Mouse (Mus musculus) gastrocnemius, adult 2 months (tissue): ENCODE measurements around the gene Ldah. TPM values are rescaled to one million over a fixed set of nuclear protein-coding genes. Genes with fewer than 3 reads are reported as not detected.
"Not testable (repeated sequence)": the region's sequence is repeated elsewhere in the genome, so short reads cannot be mapped to it uniquely, and the experiment has no call there.

Source experiments
- DNase-seq: peaks from one replicate; pipeline ENCODE4 v3.0.0; 2022
- H3K27ac ChIP-seq: fragments of 200-600 bp; 2 replicates; pipeline ENCODE4 v1.8.1; 2022; ENCODE audit warnings: mild to moderate bottlenecking
- H3K4me3 ChIP-seq: fragments of 200-600 bp; 2 replicates; pipeline ENCODE4 v1.8.1; 2022; ENCODE audit warnings: mild to moderate bottlenecking, moderate library complexity
- CTCF ChIP-seq: fragments of 200-600 bp; IDR thresholded peaks from 2 replicates; pipeline ENCODE4 v1.8.1; 2022; ENCODE audit warnings: antibody characterized with exemption, mild to moderate bottlenecking, moderate library complexity
- intact Hi-C: fragments of 180-260 bp; cut with DNase I; formaldehyde crosslinking; loops from one replicate; pipeline ENCODE4 v1.15.1; 2025
- long read RNA-seq, 2 experiments: library from polyadenylated mRNA; stranded (forward); transcript quantifications; one replicate each; pipeline ENCODE4 v2.0.0; 2021
- total RNA-seq, 2 experiments: library from RNA; stranded (reverse); gene quantifications; 2 replicates each; pipeline ENCODE4 v1.2.3; 2021

The Ldah gene
- total RNA-seq, result 10 to 100 TPM; 11.2 to 13.0 TPM
- long read RNA-seq, experiment 1, partial matches to known transcripts, result 0 of 15 reads
- long read RNA-seq, experiment 1, other reads (novel, unspliced or antisense), result 11 of 15 reads
- long read RNA-seq, experiment 2, partial matches to known transcripts, result 1 of 9 reads
- long read RNA-seq, experiment 2, other reads (novel, unspliced or antisense), result 7 of 9 reads

DNA sequence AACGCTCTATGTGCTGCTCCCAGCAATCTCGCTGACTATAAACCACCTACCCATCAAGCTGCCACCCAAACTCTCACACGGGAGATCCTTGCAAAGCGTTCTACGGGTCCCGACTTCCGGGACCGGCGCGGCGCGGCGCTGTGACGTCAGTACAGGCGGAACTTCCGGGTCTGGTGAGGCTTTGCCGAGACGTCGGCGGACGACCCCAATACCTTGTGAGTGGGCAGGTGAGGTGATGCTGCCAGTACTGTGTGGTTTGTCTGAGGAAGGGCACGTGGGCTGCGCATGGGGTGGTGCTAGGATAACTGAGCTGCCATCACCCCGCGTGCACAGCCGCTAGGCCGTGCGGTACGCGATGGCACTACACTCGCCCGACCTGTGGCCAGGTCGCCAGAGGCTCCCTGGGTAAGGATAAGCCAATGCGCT is at the start of gene Ldah:
Gene Ldah (plus strand): TSS at position 130 of the 426 bp plus-strand sequence.
- peak; percentile 72 for TF ChIP-seq CTCF
- peak; percentile 92 for DNase-seq
- H3K4me3 ChIP-seq, result peak within 1 kb of the TSS; percentile 79
- intact Hi-C loops, result no loop called here
- H3K27ac ChIP-seq, result peak within 1 kb of the TSS; percentile 89

DNA sequence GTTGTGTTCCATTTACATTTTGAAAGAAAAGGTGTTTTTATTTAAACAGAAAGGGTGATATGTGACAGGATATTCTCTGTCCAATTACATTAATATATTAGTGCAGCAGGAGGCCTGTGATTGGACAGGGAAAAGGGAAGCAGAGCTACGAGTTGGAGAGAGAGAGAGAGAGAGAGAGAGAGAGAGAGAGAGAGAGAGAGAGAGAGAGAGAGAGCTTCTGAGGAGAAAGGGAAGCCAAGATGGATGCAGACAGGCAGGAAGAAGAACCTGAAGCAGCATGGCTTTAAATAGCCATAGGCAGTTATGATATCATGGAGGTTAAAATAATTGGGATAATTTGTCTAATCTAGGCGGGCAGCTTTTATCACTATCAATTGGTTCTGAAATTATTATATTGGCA is 40.2 kb upstream of the Ldah start:
- intact Hi-C loops, result no loop called here
- DNase-seq, result no peak
- Histone ChIP-seq H3K27ac (no peak overlapping the region), H3K4me3 (no peak overlapping the region)
- no peak for TF ChIP-seq CTCF

DNA sequence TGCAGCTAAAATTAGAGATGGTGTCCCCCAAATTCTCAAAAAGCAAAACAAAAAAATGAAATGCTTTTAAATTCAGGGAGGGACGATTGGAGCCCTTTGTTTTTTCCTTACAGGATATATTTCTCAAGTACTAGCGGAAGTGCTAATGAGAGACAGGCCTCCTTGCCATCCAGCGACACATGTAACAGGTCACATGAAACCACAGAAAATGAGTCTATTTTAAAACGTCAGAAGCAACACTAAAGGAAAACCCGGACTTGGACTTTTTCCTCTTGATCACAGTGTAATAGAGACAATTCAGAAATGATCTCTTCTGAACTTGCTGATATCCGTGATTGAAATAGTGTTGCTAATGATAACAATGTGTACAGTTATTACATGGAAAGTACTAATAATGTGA is 27.0 kb upstream of the Ldah start:
- intact Hi-C loops, result no loop called here
- no peak for TF ChIP-seq CTCF
- DNase-seq, result no peak
- Histone ChIP-seq H3K27ac (no peak overlapping the region), H3K4me3 (no peak overlapping the region)

DNA sequence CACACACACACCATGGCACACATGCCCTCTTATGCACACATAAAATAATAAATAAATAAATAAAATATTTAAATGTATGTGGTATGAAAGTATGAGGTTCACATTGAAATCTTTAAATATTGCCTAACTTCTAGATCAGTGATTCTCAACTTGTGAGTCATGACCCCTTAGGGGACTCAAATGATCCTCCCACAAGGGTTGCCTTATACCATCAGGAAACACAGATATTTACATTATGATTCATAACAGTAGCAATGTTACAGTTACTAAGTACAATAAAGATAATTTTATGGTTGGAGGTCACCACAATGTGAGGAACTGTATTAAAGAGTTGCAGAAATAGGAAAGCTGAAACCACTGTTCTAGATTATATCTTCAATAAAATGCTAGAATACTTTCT is 26.2 kb upstream of the Ldah start:
- H3K27ac ChIP-seq, result no peak overlapping the region
- no peak overlapping the region for H3K4me3 ChIP-seq
- TF ChIP-seq CTCF, result no peak
- intact Hi-C loops, result no loop called here
- DNase-seq, result no peak

DNA sequence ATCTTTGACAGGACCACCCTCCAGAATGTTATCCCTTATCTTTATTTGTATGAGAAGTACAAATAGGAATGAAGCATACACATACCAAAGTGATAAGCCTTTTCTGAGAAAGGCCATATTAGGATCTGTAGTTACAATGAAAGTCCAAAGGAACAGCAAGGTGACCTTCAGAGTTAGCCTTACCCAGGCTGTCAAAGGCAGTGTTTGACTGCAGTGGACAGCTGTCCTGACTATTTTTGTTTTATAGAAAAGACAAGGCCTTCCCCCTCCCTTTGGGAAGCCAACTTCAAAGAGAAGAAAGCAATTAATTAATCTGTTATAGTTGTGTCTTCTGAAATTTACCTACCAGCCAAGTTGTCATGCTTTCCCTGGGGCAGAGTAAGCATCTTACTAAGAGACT is 23.4 kb upstream of the Ldah start:
- Histone ChIP-seq H3K27ac (no peak overlapping the region), H3K4me3 (no peak overlapping the region)
- intact Hi-C loops, result no loop called here
- no peak for TF ChIP-seq CTCF
- no peak for DNase-seq

DNA sequence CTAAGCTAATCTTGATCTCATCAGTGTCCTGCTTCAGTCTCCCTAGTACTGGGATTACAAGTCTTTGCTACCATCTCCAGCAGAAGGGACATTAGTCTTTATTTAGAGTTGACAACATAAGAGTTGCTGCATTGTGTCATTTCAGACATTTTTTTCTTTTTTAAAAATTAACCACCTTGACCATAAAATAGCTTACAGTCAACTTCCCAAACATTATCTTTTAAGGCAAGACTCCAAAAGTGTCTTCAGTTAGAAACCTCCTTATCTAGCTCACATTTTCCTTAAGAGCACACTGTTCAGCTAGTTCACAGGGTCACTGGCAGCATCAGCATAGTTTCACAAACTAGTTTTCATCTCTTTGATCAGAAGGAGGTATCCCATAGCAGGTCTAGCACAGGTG is 19.7 kb upstream of the Ldah start:
- Histone ChIP-seq H3K4me3 (no peak overlapping the region), H3K27ac (no peak overlapping the region)
- intact Hi-C loops, result no loop called here
- TF ChIP-seq CTCF, result no peak
- no peak for DNase-seq

DNA sequence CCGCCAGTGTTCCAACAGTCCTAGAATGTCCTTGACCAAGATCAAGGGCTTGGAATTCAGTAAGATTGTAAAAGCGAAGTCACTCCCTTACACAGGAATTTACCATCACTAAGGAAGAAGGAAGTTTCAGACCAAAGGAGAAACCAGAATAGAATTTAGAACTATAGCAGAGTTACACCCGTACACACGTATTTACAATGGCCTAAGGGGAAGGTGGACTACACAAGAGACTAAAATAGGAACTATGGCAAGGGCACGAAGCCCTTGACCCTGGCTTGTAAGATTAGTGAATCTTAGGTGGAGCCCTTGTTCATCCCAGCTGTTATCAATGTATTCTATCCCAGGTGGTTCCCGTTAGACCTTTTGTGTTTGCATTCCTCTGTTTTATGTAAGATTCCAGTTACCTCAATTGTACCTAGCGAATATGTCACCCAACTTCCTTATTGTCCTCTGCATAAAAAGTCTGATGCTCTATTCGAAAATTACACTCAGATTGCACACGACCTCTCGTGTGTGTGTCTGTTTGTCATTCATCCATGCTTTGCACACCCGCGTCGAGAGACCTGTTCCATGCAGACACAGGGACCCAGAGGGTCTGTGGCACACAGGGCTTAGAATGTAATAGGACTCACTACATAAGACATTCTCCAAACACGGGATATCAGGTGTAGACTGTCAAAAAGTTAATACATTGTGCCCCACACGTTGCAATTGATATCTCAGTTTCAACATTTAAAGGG is 18.9 kb upstream of the Ldah start:
- DNase-seq, H3K4me3 ChIP-seq, intact Hi-C loops, H3K27ac ChIP-seq: not testable (repeated sequence)

DNA sequence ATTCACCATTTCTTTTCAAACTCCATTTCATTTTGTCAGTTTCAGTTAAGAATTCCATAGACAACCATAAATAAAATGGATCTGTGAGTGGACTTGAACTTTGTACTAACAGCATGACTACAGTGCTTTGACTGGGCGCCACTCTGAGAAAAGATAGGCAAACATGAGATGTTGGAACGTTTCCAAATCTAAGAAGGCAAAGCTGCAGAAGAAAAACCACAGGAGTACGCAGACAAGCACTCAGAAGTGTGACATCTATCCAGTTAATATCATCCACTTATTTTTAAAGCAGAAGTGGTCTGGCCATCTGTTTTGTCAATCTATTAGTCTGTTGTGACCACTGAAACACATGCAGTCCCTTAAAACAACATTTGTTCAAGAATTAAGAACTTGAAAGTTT is 18.2 kb upstream of the Ldah start:
- Histone ChIP-seq H3K4me3 (no peak overlapping the region), H3K27ac (no peak overlapping the region)
- no peak for TF ChIP-seq CTCF
- no peak for DNase-seq
- intact Hi-C loops, result no loop called here

DNA sequence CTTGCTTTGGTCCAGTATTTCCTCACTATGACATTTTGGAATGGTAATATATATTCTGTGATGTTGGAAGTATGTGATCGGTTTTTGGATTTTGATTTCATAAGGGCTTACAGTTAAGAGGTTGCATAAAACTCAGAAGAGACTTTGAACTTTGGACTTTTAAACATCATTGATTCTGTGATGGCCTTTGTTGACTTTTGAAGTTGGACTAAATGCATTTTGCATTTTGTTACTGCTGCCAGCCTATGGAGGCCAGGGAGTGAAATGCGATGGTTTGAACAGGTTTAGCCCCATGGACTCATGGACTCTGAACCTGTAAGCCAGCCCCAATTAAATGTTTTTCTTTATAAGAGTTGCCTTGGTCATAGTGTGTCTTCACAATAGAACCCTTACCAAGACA is 2.2 kb upstream of the Ldah start:
- intact Hi-C loops, result no loop called here
- no peak for TF ChIP-seq CTCF
- no peak for DNase-seq
- Histone ChIP-seq H3K4me3 (no peak overlapping the region), H3K27ac (no peak overlapping the region)

DNA sequence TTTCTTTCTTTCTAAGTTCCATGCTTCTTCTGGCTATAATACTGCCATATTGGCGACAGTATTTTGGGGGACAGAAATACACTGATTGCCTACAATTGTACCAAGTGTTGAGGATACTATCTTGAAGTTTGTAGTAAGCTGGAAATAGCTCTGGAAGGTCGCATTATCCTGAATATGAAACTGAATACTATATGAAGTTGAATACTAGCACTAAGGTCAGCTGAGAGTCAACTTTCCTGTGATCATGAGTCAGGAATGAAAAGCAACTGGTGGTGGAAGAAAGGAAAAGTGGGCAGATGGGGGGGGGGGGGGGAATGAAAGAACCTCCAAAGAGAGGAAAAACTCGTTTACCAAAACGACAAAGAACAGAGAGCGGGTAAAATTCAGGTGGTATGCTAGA is 329 bp upstream of the Ldah start:
- no peak for DNase-seq
- intact Hi-C loops, result no loop called here
- no peak for TF ChIP-seq CTCF
- Histone ChIP-seq H3K4me3 (peak overlapping the region; percentile 79), H3K27ac (peak overlapping the region; percentile 89)

DNA sequence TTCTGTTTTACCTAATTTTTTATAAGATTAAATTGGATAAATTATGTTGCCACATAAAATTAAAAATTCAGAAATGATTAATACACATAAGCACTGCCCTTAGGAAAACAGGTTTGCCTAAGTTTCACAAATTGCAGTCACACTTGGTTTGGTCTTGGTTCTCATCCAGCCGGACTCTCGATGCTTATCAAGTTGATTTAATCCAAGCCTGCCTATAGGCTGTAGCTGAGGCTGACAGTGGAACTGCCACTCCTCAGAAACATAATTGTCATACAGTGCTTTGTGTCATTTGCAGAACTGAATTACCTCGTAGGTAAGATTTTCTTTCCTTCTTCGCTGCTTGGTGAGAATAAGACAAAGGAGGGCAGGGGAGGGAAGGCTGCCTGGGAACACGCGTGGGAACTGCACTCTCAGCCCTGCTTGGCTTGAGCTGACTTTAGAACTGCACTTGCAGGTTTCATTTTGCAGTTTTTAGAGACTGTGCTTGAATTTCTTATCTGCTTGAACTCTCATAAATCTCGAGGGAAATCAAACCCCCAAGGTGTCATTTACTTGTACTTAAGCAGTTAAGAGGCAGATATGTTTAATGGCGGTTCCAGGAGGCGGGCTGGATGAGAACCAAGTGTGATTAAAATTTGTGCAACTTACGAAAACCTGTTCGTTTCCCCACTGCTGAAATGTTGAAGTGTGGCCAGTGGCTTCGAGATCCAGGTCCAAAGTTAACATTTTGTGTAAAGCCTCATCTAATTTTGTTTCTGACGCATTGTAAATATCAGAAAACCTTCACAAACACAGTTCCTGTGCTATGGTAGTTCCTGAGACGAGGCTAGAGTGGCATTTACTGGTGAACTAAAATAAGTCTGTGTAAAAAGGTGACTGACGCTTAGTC is 8.7 kb downstream of the Ldah start:
- TF ChIP-seq CTCF, result no peak
- no peak for DNase-seq
- H3K4me3 ChIP-seq, result no peak overlapping the region
- intact Hi-C loops, result no loop called here
- H3K27ac ChIP-seq, result no peak overlapping the region

DNA sequence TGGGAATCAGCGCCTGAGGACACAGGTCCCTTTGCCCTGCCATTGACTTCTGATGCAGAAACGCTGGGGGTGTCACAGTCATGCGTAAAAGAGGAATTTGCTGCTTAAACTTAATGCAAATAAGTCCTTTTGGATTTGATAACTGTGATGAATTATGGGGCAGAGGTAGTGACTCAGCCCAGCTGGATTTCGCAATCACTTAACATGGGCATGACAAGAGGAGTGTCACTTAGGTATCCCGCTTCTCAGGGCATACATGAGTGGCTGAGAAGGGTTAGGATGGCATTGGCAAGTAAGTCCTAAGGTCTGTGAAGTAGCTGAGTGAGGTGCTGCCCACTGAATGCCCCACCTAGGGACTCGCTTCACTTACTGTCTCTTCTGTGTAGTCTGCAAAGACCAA is 15.1 kb downstream of the Ldah start:
- intact Hi-C loops, result no loop called here
- no peak for TF ChIP-seq CTCF
- no peak for DNase-seq
- no peak overlapping the region for H3K27ac ChIP-seq
- H3K4me3 ChIP-seq, result no peak overlapping the region

DNA sequence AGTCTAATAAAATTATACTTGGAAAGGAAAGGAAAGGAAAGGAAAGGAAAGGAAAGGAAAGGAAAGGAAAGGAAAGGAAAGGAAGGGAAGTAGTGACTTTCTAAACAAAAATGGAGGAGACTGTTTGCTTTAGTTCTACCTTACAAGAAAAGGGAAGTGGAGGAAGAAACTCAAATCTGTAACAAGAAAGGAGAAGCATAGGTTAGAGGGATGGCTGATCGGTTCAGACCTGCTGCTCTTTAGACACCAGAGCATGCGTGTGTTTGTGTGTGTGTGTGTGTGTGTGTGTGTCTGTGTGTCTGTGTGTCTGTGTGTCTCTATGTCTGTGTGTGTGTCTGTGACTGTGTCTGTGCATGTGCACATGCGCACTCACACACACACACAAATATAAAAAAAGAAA is 23.2 kb downstream of the Ldah start:
- DNase-seq, result no peak
- intact Hi-C loops, result loop anchor here (5.0 kb wide), 1 partner anchor 174 kb away; no protein-coding TSS in a partner anchor
- TF ChIP-seq CTCF, result no peak
- Histone ChIP-seq H3K27ac (no peak overlapping the region), H3K4me3 (no peak overlapping the region)
